ENCODE assay signal across 8 mouse cellular contexts in the genomic region with DNA sequence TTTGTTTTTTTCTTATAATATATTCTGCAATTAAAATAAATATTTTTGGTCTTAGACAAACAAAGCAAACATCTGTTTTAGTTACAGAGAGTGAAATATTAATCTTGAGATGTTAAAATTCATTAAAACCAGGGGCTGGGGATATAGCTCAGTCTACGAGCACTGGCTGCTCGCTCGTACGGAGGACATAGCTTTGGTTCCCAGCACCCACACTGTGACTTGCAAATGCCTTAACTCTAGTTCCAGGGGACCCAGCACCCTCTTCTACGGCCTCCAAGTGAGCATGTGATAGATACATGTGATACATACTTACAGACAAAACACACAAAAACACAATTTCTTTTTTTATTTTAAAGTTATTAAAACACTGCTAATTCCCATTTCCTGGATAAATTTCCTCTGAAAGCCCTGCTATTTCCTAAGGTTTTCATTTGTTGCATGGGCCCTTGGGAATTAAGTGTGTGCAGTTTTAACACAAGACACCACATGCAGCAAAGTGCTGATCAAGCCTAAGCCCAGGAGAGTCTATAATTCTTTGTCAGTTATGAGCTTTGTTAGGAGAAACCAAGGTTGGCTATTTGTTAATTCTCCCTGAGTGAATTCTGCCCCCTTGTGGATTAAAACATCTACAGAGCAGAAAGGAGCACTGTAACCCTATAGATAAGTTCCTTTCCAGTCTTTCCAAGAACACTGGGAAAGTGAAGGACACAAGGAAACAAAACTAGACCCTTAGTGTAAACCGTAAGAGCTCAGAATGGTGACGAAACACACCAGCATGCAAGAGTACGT. TPM values are rescaled to one million over a fixed set of nuclear protein-coding genes. Genes with fewer than 3 reads are reported as not detected.
A peak's percentile ranks its signal among the peaks of the same experiment; 100 is the strongest.
DNase-seq lines count a peak whose midpoint lies in the region; ATAC-seq lines count a peak whose summit lies in the region.

No protein-coding gene starts in this region.

- no peaks in the 10 kb centered on the region for H3K27me3 ChIP-seq in embryonic facial prominence, embryonic 14.5 days (replicated peaks; ENCODE audit: control insufficient read depth, insufficient read depth, low read length)
- H3K27me3 ChIP-seq in intestine, embryonic 14.5 days (replicated peaks; ENCODE audit: control insufficient read depth, insufficient read depth, low read length), result no peaks in the 10 kb centered on the region

- no peak overlapping the region for H3K9ac ChIP-seq in embryonic facial prominence, embryonic 14.5 days (ENCODE audit: low read depth, low read length)
- H3K9ac ChIP-seq in intestine, embryonic 14.5 days (ENCODE audit: low read length), result no peak overlapping the region

- ATAC-seq in embryonic facial prominence, embryonic 14.5 days (ENCODE audit: low read depth), result peak; percentile 41; the same call in 1 of the 2 replicates
- 0 out of 2 replicates have a peak, but pooled peaks have one; percentile 58 for ATAC-seq in intestine, embryonic 14.5 days (replicated peaks; ENCODE audit: low FRiP score, low TSS enrichment, low read depth)

- H3K27ac ChIP-seq in embryonic facial prominence, embryonic 14.5 days (replicated peaks; ENCODE audit: low read depth, low read length), result no peak overlapping the region
- no peak overlapping the region for H3K27ac ChIP-seq in intestine, embryonic 14.5 days (ENCODE audit: low read depth)

- peak; percentile 58 to 82 for DNase-seq in left cerebral cortex, postnatal 14 days (ENCODE audit: low spot score in 2 of 2)
- no peak for DNase-seq in left cerebral cortex, adult 8-10 months (ENCODE audit: low spot score in 2 of 2)
- peak; percentile 76 for DNase-seq in R1 (ENCODE audit: low read depth, low spot score)
- peak; percentile 85 for DNase-seq in embryonic facial prominence, embryonic 14.5 days (ENCODE audit: low spot score)
- DNase-seq in intestine, embryonic 14.5 days (ENCODE audit: low spot score), result no peak
- DNase-seq in naive thymus-derived CD4-positive, alpha-beta T cell, adult 2 months (ENCODE audit: low read depth), result peak; percentile 59
- DNase-seq in adrenal gland, postnatal 36 days, result no peak
- DNase-seq in left cerebral cortex, postnatal 4 days, result no peak

- no peak overlapping the region for H3K4me3 ChIP-seq in embryonic facial prominence, embryonic 14.5 days (ENCODE audit: low read depth, low read length)
- no peak overlapping the region for H3K4me3 ChIP-seq in intestine, embryonic 14.5 days (ENCODE audit: low read depth, low read length)

- no peaks in the 10 kb centered on the region for H3K36me3 ChIP-seq in embryonic facial prominence, embryonic 14.5 days (ENCODE audit: control insufficient read depth, insufficient read depth, low read length)
- no peaks in the 10 kb centered on the region for H3K36me3 ChIP-seq in intestine, embryonic 14.5 days (ENCODE audit: control insufficient read depth, insufficient read depth, low read length)

- H3K4me1 ChIP-seq in embryonic facial prominence, embryonic 14.5 days (ENCODE audit: control insufficient read depth, insufficient read depth, low read length), result peaks cover 8% of the 10 kb centered on the region
- no peaks in the 10 kb centered on the region for H3K4me1 ChIP-seq in intestine, embryonic 14.5 days (replicated peaks; ENCODE audit: control insufficient read depth, insufficient read depth, low read length)

- 69% methylated on average over 8 of the region's 8 CpGs for WGBS in embryonic facial prominence, embryonic 14.5 days
- WGBS in intestine, embryonic 14.5 days, result 72% methylated on average over 8 of the region's 8 CpGs

- H3K4me2 ChIP-seq in embryonic facial prominence, embryonic 14.5 days (ENCODE audit: low read depth, low read length), result no peak overlapping the region
- no peak overlapping the region for H3K4me2 ChIP-seq in intestine, embryonic 14.5 days (ENCODE audit: low read length)

- intact Hi-C loops in left cerebral cortex, postnatal 14 days (cut with DNase I), result loop anchor here (2.0 to 5.0 kb wide), 3 partner anchors 63 to 333 kb away; a partner anchor contains a TSS
- intact Hi-C loops in left cerebral cortex, postnatal 4 days (cut with DNase I), result loop anchor here (5.0 to 10.0 kb wide), 3 partner anchors 113 to 335 kb away; no protein-coding TSS in a partner anchor

- no peaks in the 10 kb centered on the region for H3K9me3 ChIP-seq in embryonic facial prominence, embryonic 14.5 days (ENCODE audit: control insufficient read depth, low read length)
- H3K9me3 ChIP-seq in intestine, embryonic 14.5 days (ENCODE audit: control insufficient read depth, low read length), result no peaks in the 10 kb centered on the region

RNA-seq across cellular contexts. Expression of a gene that starts 50.8 kb away (rescaled TPM):
- 1,000 to 10,000 TPM; 2,189 to 2,356 TPM for total RNA-seq in left cerebral cortex, postnatal 14 days (2021)
- total RNA-seq in left cerebral cortex, adult 8-10 months (2022), result 1,000 to 10,000 TPM; 1,516 to 1,907 (median 1,709) TPM
- 2,298 and 2,577 TPM in 2 replicates for polyA plus RNA-seq in embryonic facial prominence, embryonic 14.5 days (2014; fragmentation: Nextera tagmentation; extraction: Ambion mirVana)
- polyA plus RNA-seq in intestine, embryonic 14.5 days (2014; fragmentation: Nextera tagmentation; extraction: Ambion mirVana), result 2,647 and 2,698 TPM in 2 replicates
- 1,000 to 10,000 TPM; 1,561 to 3,265 TPM for total RNA-seq in adrenal gland, postnatal 36 days (2021)
- total RNA-seq in left cerebral cortex, postnatal 4 days (2021), result 1,000 to 10,000 TPM; 2,038 to 2,082 TPM

Comparison
In these comparisons a context has a peak if more than half of its experiments do, and no peak if none do; other contexts are left out.
1. DNase-seq: peak in left cerebral cortex, postnatal 14 days (2 of 2), R1 (single experiment), embryonic facial prominence, embryonic 14.5 days (single experiment) and naive thymus-derived CD4-positive, alpha-beta T cell, adult 2 months (single experiment); none in left cerebral cortex, adult 8-10 months (0 of 2), intestine, embryonic 14.5 days (single experiment), adrenal gland, postnatal 36 days (0 of 2) and left cerebral cortex, postnatal 4 days (single experiment).